Mouse (Mus musculus) midbrain, embryonic 10.5 days (tissue): ENCODE data around the gene Snrnp70. TPM values are rescaled to one million over a fixed set of nuclear protein-coding genes. Genes with fewer than 3 reads are reported as not detected.

Experiments used
- DNase-seq: peaks from one replicate; pipeline ENCODE4 v3.0.0-alpha.2; 2017; ENCODE audit warnings: low spot score
- H3K27ac ChIP-seq: fragments of 300-500 bp; sonication (generic); replicated peaks from 2 replicates; pipeline ENCODE4 v1.5.1; 2016; ENCODE audit warnings: mild to moderate bottlenecking
- H3K27me3 ChIP-seq: fragments of 300-500 bp; sonication (generic); 2 replicates; pipeline ENCODE4 v1.6.1; 2016; ENCODE audit warnings: low read depth, mild to moderate bottlenecking; ENCODE audit not compliant: poor library complexity, severe bottlenecking
- H3K36me3 ChIP-seq: fragments of 300-500 bp; sonication (generic); 2 replicates; pipeline ENCODE4 v1.6.1; 2016; ENCODE audit warnings: mild to moderate bottlenecking, moderate library complexity
- H3K4me1 ChIP-seq: fragments of 300-500 bp; sonication (generic); 2 replicates; pipeline ENCODE4 v1.6.1; 2016
- H3K4me3 ChIP-seq: fragments of 300-500 bp; sonication (generic); 2 replicates; pipeline ENCODE4 v1.5.1; 2016; ENCODE audit warnings: mild to moderate bottlenecking, moderate library complexity
- H3K9me3 ChIP-seq: fragments of 300-500 bp; sonication (generic); replicated peaks from 2 replicates; pipeline ENCODE4 v1.6.1; 2016; ENCODE audit warnings: mild to moderate bottlenecking
- WGBS: fragments of 180-500 bp; shearing (Covaris S2); methylation state at CpG from one replicate; pipeline ENCODE4 v1.1.7; 2016; 5-methylcytosine and 5-hydroxymethylcytosine counted together
- polyA plus RNA-seq: library from polyadenylated mRNA; unstranded; fragments of >200 nt; fragmentation: Nextera tagmentation; extraction: Ambion mirVana; gene quantifications from 2 replicates; pipeline ENCODE4 v1.2.1, GENCODE M21; 2016

The Snrnp70 gene
- polyA plus RNA-seq, 1 experiment from 2014 or later = 254 TPM

DNA sequence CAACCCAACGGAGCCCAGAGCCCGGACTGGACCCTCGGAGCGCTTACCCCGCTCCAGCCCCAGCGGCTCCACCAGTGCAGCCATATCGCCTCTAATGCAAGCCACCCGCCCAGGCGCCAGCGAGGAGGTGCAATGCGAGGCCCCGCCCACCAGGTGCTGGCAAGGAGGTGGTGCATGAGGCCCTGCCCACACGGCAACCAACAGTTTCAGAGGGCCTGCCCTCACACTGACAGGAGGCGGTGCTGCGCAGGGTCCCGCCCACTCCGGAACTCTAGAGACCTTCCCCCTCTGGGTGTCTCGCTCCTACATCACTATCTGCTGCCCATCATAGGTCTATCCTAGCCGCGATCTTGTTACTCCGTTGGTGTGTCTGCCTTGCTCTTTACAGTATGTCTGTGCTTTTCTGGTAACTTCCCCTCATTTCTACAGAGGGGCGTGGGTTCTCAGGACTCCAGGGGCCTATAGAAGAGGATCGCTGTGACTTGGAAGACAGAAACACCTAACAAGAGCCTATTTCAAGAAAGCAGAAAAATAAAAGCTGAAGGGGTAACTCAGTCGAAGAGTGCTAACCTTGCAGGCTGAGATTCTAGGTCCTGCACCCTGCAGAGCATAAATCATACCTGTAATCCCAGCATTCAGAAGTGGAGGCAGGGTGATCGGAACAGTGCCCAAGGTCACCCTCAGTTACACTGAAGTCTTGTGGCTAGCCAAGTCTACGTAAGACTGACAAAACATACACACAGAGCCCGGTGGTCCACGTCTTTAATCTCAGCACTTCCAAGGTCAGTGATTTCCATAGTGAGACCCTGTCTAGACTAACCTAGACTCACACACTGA lies 24.8 kb downstream of the Snrnp70 start, which contains the start of gene Lin7b:
Gene Lin7b (minus strand): TSS at position 109 of the 837 bp plus-strand sequence.
- 12% methylated on average over 28 of the region's 28 CpGs for WGBS
- H3K27ac ChIP-seq = peak within 1 kb of the TSS; percentile 69; the same call in 1 of the 2 replicates

DNA sequence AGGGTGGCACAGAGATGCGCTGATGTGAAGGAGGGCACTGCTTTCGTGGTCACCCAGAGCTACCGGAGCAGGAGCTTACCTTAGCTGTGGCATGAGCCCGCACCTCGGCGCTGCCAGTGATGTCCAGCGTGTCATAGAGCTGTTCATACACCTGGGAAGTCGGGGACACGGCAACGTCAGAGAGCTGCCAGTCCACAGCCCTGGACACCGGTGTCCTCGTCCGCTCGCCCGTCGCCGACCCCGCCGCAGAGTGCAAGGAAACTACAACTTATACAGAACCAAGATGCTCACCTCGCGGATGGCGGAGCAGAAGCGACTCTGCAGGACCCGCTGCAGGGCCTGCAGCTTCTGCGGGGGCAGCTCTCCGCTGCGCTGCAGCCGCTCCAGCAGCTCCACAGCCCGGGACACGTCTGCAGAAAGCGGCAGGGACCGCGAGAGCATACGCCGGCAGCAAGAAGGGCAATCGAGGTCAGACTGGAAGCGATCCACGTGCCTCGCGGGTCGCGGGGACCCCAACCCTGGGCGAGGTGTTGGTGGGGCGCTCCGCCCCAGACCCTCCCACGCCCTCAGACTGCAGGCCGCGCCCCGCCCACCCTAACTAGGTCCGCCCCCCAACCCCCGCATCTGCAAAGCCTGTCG lies 25.6 kb downstream of the Snrnp70 start:
- Histone ChIP-seq H3K27ac (peak overlapping the region; percentile 69; the same call in 1 of the 2 replicates), H3K9me3 (no peaks in the 10 kb centered on the region), H3K27me3 (peaks cover 44% of the 10 kb centered on the region), H3K4me3 (peak overlapping the region; percentile 64), H3K4me1 (peaks cover 54% of the 10 kb centered on the region), H3K36me3 (peaks cover 36% of the 10 kb centered on the region)
- WGBS = 9% methylated on average over 52 of the region's 52 CpGs
- DNase-seq = no peak

More for the DNA sequence above, 24.8 kb downstream of the Snrnp70 start, which contains the start of gene Lin7b:
- H3K4me3 ChIP-seq = peak within 1 kb of the TSS; percentile 64
- H3K36me3 ChIP-seq = peaks cover 42% of the 10 kb centered on the region
- DNase-seq = peak; percentile 88
- no peaks in the 10 kb centered on the region for H3K9me3 ChIP-seq
- H3K4me1 ChIP-seq = peaks cover 51% of the 10 kb centered on the region
- H3K27me3 ChIP-seq = peaks cover 36% of the 10 kb centered on the region

DNA sequence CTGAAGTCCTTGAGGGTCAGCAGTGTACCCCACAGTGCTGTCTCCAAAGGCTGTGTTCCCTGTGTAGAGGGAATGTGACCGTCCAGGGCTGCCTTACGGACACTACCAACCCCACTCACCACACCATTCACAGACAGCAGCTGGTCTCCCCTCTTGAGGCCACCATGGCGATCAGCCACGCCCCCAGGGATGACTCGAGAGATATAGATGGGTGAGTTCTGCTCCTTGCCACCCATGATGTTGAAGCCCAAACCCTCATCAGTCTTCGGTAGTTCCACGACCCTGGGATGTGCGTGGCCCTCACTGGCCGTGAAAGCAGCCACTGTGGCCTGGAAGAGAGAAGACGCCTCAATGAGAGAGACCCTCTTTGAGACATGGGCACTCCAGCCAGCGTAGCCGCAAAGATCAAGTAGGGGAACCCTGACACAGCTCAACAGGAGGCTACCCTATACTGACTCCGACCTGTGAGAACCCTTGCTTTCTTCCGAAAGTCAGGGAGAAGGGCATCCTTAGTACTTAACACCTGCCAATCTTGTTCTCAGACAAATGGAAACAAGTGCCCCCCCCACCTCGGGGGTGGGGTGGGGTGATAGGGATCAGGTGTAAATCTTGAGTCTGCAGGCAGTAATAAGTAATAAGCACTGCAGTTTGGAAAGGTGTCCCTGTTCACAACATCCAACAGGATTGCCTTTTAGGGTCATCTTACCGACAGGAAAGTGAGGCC lies 26.4 kb downstream of the Snrnp70 start:
- WGBS = 75% methylated on average over 16 of the region's 16 CpGs
- peaks cover 28% of the 10 kb centered on the region for H3K36me3 ChIP-seq
- no peak overlapping the region for H3K27ac ChIP-seq
- H3K4me1 ChIP-seq = peaks cover 54% of the 10 kb centered on the region
- peaks cover 52% of the 10 kb centered on the region for H3K27me3 ChIP-seq
- no peak for DNase-seq
- peak overlapping the region; percentile 88 for H3K4me3 ChIP-seq
- no peaks in the 10 kb centered on the region for H3K9me3 ChIP-seq

DNA sequence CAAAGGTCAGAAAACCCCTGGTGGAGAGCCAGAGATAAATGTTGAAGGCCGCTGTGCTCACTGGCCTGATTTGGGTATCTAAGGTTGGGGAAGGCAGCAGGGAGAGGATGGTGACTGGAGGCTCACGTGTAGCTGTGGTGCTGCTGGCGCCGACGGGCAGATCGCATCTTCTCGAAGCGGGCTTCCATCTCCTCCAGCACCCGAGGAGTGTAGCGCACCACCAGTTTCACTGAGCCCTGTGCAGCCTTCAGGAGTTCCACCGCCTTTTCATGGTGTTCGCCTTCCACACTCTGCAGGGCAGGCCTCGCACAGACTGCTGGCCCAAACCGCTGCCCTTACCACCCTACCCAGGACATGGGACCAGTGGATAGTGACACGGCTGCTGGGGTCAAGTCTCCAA lies 27.4 kb downstream of the Snrnp70 start:
- 80% methylated on average over 15 of the region's 15 CpGs for WGBS
- H3K27me3 ChIP-seq = peaks cover 62% of the 10 kb centered on the region

DNA sequence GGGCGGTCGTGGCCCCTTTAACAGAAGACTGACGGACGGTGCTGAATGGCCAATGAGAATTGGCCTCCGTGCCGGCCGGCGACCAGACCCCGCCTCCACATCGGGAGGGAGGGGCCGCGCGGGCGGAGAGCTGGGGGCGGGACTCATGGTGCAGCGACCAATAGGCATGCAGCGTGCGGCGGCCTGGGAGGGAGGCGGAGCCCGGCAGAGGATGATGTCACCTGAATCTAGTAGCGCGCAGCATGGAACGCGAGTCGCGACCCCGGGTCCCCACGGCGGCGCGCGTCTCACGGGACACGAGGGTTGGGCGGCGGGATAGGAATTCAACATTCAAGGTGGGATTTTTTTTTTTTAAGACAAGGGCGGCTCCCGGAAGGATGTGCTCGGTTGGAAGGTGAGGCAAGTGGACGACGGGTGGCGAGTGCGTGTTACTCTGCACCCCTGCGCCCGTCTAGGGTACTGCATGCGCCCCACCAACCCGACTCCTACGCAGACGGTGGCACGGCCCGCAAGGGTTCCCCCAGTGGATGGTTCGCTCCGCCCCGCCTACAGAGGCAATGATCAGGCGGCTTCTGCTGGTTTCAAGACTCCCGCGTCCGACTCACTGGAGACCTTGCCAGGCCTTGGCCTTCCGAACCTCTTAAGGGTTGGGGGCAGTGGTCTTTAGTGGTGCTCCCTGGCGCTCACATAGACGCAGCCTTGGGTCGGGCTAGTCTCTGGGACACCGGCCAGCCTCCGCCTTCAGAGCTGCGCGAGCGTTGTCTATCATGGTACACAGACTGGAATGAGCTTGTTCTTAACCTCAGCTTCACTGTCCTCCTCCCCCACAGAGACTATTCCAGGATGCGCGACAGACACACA lies 28.3 kb downstream of the Snrnp70 start:
- Histone ChIP-seq H3K4me3 (peak overlapping the region; percentile 88), H3K27ac (peak overlapping the region; percentile 89), H3K9me3 (no peaks in the 10 kb centered on the region), H3K27me3 (peaks cover 71% of the 10 kb centered on the region), H3K4me1 (peaks cover 63% of the 10 kb centered on the region), H3K36me3 (peaks cover 9% of the 10 kb centered on the region)
- DNase-seq = peak; percentile 99
- under 1% methylated on average over 70 of the region's 70 CpGs for WGBS

More for the DNA sequence above, 27.4 kb downstream of the Snrnp70 start:
- no peak for DNase-seq
- peaks cover 54% of the 10 kb centered on the region for H3K4me1 ChIP-seq
- peak overlapping the region; percentile 89 for H3K27ac ChIP-seq
- peaks cover 18% of the 10 kb centered on the region for H3K36me3 ChIP-seq
- H3K4me3 ChIP-seq = peak overlapping the region; percentile 88
- no peaks in the 10 kb centered on the region for H3K9me3 ChIP-seq

DNA sequence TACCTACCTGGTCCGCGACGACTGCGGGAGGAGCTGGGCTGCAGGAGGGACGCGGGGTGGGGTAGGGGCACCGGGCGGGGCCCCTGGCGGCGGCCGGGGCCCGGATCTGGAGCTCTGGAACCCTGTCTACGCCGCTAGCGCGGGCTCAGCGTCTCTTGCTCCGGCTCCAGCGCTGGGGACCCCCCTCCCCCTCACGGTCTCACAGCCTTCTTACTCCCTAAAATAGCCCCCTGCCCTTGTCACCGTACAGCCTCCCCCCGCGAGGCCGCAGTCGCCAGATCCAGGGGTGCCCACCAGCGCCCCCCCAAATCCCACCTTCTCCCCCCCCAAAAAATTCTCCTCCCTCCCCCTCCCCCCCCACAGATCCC lies 28.9 kb downstream of the Snrnp70 start, which contains the start of gene Ppfia3:
Gene Ppfia3 (minus strand): TSS at position 368 of the 368 bp plus-strand sequence.
- under 1% methylated on average over 26 of the region's 26 CpGs for WGBS
- Histone ChIP-seq H3K9me3 (no peaks in the 10 kb centered on the region), H3K4me1 (peaks cover 68% of the 10 kb centered on the region), H3K36me3 (peaks cover 5% of the 10 kb centered on the region; the same call in 1 of the 2 replicates), H3K4me3 (peak within 1 kb of the TSS; percentile 88), H3K27me3 (peaks cover 77% of the 10 kb centered on the region), H3K27ac (peak within 1 kb of the TSS; percentile 89)
- DNase-seq = no peak

DNA sequence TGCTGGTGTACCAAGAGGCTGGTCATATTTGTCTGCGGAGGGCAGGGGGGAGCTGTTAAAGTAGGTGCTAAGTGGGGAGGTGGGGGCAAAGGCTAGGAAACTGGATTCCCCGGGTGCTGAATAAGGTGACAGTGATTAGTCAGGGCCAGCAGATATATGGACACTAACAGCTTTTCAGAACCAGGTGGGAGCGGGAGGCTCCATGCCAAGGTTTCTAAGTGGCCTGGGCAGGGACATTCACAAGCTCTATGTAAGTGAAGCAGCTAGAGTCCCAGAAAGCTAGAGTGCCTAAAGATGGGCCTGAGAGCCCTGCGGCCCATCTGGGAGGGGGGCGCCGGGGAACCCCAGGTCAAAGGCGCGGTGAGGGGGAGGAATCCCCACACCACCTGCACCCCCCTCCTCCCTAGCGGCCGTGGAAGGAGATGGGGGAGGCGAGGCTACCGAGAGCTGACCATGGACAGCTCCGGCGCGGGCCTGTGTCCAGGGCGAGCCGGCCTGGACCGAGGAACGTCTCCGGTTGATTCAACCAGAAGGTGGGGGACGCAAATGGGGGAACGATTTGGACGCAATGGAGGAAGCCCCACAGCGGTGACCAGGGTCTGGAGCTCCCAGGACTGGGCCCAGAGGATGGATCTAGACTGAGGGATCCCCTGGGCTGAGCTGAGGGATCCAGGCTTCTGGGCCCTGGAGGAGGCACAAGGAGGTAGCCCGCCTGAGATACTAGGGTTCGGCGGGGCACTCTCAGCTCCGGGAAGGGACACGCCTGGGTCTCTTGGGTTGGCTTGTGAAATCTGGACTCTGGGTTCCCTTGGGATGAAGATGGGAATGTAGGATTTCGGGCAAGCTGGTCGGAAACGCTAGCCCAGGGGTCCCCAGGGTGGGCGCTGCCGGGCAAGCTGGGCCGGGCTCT lies 29.5 kb downstream of the Snrnp70 start:
- Histone ChIP-seq H3K4me3 (peak overlapping the region; percentile 88), H3K36me3 (no peaks in the 10 kb centered on the region; the same call in 1 of the 2 replicates), H3K27me3 (peaks cover 83% of the 10 kb centered on the region), H3K27ac (peak overlapping the region; percentile 89), H3K4me1 (peaks cover 68% of the 10 kb centered on the region), H3K9me3 (no peaks in the 10 kb centered on the region)
- DNase-seq = peak; percentile 60
- 4% methylated on average over 35 of the region's 35 CpGs for WGBS

DNA sequence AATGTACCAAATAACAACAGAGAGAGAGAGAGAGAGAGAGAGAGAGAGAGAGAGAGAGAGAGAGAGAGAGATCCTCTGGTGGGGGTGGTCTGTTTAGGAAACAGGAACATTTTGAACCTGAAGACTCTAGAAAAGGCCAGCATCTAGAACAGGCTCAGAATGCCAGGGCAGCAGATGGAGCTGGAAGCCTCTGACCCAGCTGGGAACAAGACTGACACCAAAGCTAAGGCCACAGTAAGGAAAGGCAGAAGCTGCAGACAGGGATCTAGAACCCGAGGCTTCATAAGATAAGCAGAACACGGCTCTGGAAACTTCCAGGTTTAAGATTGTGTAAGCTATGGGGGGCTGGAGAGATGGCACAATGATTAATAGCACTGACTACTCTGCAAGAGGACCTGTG lies 31.6 kb downstream of the Snrnp70 start:
- peaks cover 84% of the 10 kb centered on the region for H3K27me3 ChIP-seq
- peaks cover 53% of the 10 kb centered on the region for H3K4me1 ChIP-seq
- no peak overlapping the region for H3K27ac ChIP-seq
- 92% methylated on average over 2 of the region's 2 CpGs for WGBS
- DNase-seq = no peak
- H3K4me3 ChIP-seq = no peak overlapping the region
- H3K36me3 ChIP-seq = no peaks in the 10 kb centered on the region; the same call in 1 of the 2 replicates
- no peaks in the 10 kb centered on the region for H3K9me3 ChIP-seq

DNA sequence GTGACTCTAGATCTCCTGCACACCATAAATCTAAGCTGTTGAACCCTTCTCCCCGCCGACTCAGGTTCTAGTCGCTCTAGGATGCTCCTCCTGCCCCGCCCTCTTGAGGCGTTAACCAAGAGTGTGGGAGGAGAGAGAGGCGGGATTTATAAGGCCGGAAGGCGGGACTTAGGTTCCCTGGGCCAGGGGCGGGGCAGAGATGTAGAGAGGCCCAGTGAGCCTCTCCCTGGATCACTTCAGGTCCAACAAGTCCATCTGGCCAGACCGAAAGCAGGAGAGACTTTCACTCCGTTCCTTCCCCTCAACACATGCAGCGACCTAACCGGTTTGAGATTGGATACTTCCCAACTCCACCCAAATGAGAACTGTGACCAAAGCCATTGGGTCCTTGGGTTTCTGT lies 32.7 kb downstream of the Snrnp70 start:
- no peaks in the 10 kb centered on the region for H3K9me3 ChIP-seq
- H3K4me1 ChIP-seq = peaks cover 41% of the 10 kb centered on the region
- peak overlapping the region; percentile 68; the same call in 1 of the 2 replicates for H3K4me3 ChIP-seq
- H3K27me3 ChIP-seq = peaks cover 72% of the 10 kb centered on the region
- H3K36me3 ChIP-seq = peaks cover 5% of the 10 kb centered on the region; the same call in 1 of the 2 replicates
- H3K27ac ChIP-seq = no peak overlapping the region
- WGBS = 5% methylated on average over 13 of the region's 13 CpGs
- peak; percentile 50 for DNase-seq

DNA sequence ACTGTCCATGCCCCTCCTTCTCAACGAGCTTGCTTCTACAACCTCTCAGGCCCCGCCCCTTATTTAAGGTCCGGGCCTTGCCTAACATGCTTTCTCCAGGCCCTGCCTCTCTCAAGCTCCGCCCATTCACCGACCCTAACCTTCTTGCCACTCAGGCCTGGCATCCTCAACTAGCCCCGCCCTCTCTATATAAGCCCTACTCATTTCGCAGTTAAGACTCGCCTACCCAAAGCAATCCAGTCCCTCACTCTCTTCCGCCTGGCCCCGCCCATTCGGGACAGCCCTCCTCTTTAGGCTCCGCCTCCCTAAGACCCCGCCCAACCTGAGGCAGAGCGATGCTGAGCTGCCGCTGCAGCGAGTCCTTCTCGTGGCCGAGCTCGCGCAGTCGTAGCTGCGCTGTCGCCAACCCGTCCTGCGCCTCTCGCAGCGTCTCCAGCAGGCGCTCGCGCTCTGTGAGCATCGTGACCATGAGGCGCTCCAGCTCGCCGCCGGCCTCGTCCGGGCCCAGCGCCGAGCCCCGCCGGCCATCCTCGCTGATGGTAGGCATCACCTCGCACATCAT lies 34.2 kb downstream of the Snrnp70 start:
- peak overlapping the region; percentile 81 for H3K27ac ChIP-seq
- under 1% methylated on average over 43 of the region's 43 CpGs for WGBS
- peaks cover 17% of the 10 kb centered on the region for H3K36me3 ChIP-seq
- peak overlapping the region; percentile 68 for H3K4me3 ChIP-seq
- H3K9me3 ChIP-seq = no peaks in the 10 kb centered on the region
- H3K4me1 ChIP-seq = peaks cover 31% of the 10 kb centered on the region
- peak; percentile 90 for DNase-seq
- H3K27me3 ChIP-seq = peaks cover 70% of the 10 kb centered on the region
